Mouse (Mus musculus) NIH3T3 (cell line): Measurements from ENCODE around the gene Mllt6.

Source experiments
- DNase-seq: peaks from one replicate; pipeline ENCODE4 v3.0.0-alpha.2; 2012; ENCODE audit warnings: low read depth

The Mllt6 gene

DNA sequence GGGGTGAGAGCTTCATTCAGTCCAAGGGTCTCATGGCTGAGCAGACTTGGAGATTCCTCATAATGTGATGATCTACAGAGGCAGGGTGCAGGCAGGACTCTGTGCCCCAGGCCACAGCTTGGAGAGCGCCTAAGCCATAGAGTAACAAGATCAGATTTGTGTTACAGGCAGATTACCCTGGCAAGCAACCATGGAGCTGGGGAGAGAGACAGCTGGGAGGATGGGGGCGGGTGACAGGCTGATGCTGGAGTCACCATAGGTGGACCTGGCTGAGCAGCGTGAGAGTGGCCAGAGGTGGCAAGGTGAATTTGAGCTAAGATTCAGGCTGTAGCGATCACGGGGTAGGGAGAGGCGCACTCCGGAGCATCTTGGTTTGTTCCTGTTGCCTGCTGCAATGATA, 4.9 kb downstream of the Mllt6 start:
- DNase-seq: no peak

DNA sequence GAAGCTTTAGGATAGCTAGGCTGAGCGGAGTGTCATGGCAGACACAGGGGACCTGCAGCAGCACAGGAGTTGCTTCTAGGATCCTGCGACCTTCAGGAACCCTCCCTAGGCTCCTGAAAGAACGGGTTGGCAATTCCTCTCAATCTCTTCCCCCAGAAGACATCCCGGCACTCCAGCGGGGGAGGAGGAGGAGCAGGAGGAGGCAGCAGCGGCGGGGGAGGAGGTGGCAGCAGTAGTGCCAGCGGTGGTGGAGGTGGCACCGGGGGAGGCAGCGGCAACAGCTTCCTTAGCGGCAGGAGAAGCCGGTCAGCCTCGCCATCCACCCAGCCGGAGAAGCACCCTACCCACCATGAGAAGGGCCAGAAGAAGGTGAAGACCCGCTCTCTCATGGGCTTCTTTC, 6.1 kb downstream of the Mllt6 start:
- DNase-seq: no peak

GRCm38 (mm10) chr11:97669829-97670228, 6.6 kb downstream of the Mllt6 start:
- no peak for DNase-seq

GRCm38 (mm10) chr11:97670234-97671176, 7.3 kb downstream of the Mllt6 start:
- DNase-seq: no peak

DNA sequence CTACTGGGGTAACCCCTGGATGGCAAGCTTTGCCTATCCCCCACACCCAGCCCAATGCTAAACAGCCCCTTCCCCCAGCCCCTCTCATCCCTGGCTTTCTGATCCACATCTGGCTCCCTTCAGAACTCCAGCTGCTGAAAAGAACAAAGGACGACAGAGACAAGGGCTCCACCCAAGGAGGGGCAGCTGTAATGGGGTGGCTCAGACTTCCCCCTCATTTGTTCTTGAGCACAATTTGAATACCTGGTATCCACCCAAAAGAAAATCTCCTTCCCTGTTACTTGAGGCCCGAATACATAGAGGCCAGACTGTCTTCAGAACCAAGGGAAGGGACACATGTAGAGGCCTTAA, 7.9 kb downstream of the Mllt6 start:
- no peak for DNase-seq

DNA sequence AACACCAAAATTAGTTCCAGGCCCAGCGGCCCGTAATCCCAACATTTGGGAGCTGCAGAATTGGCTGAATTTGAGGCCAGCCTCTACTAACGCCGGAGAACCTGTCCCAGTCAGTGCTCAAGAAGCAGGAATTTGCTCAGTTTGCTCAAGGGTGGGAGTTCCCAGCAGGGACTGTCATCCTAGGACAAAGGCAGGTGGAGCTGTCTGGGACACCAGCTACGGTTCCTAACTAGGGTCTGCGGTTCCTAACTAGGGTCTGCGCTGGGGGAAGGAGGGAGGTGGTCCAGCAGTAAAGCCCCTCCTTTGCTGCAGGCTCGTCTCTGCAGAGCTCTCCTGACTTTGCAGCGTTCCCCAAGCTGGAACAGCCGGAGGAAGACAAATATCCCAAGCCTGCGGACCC, 9.9 kb downstream of the Mllt6 start:
- DNase-seq: no peak

DNA sequence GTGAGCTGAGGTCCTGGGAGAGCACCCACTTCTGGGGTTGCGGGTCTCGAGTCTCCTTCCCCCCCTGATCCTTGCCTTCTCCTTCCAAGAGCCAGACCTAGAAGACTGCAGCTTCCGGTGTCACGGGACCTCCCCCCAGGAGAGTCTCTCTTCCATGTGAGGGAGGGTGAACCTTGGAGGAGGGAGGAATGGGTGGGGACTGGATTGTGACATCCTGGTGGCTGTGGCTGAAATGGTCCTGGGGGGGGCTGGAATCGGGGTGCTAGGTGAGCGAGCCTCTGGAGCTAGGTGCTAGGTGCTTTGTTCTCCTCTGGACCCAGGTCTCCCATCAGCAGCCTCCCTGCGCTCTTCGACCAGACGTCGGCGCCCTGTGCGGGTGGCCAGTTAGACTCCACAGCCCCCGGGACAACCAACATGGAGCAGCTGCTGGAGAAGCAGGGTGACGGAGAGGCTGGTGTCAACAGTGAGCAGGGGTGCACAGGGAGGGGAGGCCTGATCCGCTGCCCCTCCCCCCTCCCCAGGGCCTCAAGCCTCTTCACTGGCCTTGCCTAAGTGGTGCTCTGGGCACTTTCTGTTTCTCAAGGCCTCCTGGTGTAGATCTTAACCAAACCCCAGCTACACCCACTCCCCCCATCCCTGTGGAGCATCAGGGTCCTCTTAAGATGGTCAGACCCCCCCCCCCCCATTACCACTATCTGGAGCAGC, 13.0 kb downstream of the Mllt6 start:
- DNase-seq: no peak

- no peak for DNase-seq
These were observed 14.2 kb downstream of the Mllt6 start for GRCm38 (mm10) chr11:97677381-97677780.

GRCm38 (mm10) chr11:97677842-97678241, 14.6 kb downstream of the Mllt6 start:
- no peak for DNase-seq

DNA sequence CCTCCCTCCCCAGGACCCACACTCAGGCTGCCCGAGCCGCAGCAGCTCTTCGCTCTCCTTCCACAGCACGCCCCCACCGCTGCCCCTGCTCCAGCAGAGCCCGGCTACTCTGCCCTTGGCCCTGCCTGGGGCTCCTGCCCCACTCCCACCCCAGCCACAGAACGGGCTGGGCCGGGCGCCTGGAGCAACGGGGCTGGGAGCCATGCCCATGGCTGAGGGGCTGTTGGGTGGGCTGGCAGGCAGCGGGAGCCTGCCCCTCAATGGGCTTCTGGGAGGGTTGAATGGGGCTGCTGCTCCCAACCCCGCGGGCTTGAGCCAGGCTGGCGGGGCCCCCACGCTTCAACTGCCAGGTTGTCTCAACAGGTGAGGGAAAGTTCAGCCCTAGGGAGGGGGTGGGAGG, 15.1 kb downstream of the Mllt6 start:
- DNase-seq: no peak

DNA sequence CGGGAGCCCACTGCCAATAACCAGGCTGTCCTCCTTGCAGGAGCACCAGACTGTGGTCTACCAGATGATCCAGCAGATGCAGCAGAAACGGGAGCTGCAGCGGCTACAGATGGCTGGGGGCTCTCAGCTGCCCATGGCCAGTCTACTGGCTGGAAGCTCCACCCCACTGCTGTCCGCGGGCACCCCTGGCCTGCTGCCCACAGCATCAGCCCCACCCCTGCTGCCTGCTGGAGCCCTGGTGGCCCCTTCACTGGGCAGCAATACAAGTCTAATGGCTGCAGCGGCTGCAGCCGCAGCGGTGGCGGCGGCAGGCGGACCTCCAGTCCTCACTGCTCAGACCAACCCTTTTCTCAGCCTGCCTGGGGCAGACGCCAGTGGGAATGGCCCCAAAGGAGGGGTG, 17.2 kb downstream of the Mllt6 start:
- DNase-seq: no peak

- DNase-seq: no peak
These were observed 19.4 kb downstream of the Mllt6 start for GRCm38 (mm10) chr11:97682504-97683055.

DNA sequence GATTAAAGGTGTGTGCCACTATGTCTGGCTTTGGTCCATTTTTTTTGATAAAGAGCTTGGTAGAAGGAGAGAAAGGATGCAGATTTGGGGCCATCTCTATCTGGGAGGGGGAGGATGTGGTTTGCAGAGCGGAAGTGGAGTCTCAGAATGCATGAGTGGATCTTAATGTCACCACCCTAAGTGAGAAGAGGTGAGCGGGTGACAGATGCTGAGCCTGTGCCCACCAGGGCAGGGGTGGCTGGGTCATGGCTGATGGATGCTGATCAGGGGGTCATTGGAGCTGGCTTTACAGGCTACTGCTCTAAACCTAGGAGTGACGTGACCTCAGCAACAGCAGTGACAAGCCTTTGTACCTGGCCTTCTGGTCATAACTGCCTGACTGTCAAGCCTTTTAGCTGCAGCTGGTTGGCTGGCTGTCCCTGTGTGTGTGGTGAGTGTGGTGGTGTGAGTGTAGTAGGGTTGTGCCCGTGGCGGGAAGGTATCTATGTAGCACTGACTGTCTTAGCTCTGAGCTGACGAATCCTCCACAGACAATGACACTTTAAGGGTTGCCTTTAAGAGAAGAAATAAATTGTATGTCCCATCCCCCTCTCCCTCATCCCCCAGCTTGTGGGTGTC, 21.0 kb downstream of the Mllt6 start:
- no peak for DNase-seq

DNA sequence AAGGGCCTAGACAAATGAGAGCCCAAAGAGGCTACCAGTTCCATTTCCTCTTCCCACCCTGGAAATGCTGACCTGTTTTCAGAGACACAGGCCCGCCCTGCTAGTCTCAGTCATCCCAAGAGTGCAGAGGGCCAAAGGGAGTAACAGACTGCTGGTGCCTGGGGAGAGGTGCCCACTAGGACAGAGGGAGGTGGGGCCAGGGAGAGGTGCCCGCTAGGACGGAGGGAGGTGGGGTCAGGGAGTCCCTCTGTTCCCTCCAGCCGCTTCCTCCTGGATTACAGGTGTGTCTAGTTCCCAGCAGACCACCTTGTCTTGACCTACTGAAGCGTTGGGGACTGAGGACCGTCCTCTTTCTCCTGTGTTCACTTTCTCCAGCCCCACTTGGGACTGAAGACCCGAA, 21.6 kb downstream of the Mllt6 start:
- no peak for DNase-seq

GRCm38 (mm10) chr11:97685613-97686321, 22.6 kb downstream of the Mllt6 start, which contains the start of gene Cisd3:
Gene Cisd3, plus strand, starts transcription at chr11:97685826.
- peak; percentile 85 for DNase-seq

- DNase-seq: no peak
These were observed 23.2 kb downstream of the Mllt6 start for GRCm38 (mm10) chr11:97686322-97686908.

GRCm38 (mm10) chr11:97687061-97687460, 23.8 kb downstream of the Mllt6 start:
- no peak for DNase-seq

DNA sequence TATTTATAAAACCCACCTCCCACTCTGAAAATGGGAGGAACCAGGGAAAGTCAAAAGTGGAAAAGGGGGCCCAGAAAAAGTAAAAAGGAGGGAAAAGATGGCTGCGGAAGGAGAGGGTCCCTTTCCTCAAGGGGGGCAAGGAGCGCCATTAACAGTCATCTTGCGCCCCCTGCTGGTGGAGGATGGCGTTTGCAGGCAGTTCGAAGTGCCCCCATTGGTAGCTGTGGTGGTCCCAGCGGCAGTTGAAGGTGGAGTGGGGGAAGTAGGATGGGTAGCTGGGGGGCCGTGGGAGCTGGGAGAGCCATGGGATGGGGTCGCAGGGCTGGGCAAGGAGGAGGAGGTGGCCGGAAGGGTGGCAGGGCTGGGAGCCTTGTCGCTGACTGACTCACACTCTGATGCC, 26.6 kb downstream of the Mllt6 start:
- DNase-seq: peak; percentile 62

DNA sequence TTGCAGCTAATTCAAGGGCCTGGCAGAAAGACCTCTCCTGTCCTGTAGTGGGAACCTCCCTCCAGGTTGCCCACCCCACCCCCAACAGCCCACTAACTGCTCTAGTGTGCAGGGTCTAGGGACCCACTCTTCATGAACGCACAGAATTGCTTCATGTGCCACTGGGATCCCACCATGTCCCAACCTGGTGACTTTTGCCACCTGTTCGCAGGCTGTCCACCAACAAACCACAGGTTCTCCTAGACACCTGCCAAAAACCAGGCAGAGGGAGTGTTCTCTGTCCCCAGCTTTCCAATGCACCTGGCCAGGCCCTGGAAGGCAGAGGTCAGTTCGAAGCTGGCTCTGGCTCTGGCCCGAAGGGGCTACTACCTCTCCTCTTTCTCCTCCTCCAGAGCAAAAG, 31.2 kb downstream of the Mllt6 start:
- DNase-seq: no peak

GRCm38 (mm10) chr11:97694921-97695711, 31.9 kb downstream of the Mllt6 start:
- peak; percentile 86 for DNase-seq
